Mouse (Mus musculus) adrenal gland, adult 2 months (tissue): ENCODE measurements at regions not wholly inside any gene's neighbourhood (a gene's known extent, or its start where the extent isn't known, plus 50 kb on each side); places are given as distances from the start of the nearest gene placed in this dataset.

Experiments
- DNase-seq: peaks from one replicate; pipeline ENCODE4 v3.0.0; 2021

GRCm38 (mm10) chr6:116767738-116768522 is 51.2 kb upstream of the Tmem72 start:
- peak; percentile 73 for DNase-seq

DNA sequence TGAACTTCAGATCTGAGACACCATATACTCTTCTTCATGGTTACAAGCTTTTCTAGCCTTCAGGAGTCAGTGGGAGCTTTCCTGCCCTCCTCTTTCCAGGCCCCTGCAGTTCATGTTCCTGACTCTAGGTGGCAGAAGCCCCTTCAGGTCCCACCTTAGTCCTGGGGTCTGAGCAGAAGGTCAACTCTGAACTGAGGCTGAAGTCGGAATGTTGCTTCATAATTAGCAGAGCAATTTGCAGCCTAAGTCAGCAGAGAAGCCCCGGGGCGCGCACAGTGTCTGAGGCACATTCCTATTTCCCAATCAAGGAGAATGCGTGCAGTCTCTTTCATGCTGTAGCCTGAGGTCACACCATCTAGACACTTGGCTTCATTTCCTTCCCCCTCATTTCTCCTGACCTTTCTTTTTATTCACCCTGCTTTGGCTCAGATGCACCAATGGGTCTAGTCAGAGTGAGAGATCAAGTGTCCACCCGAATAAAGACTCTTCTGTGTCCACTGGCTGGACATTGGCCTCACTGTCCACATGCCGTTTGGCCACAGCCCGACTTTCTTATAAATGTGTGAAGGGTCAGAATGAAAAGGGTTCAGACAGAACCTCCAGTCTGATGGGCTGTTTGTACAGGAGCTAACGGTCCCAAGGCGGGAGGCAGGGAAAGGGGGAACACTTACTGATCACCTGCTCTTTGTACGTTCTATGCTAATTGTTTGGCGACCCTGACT is 58.4 kb upstream of the Tmem72 start:
- peak; percentile 39 for DNase-seq

GRCm38 (mm10) chr6:116786553-116787335 is 70.0 kb upstream of the Tmem72 start:
- no peak for DNase-seq

DNA sequence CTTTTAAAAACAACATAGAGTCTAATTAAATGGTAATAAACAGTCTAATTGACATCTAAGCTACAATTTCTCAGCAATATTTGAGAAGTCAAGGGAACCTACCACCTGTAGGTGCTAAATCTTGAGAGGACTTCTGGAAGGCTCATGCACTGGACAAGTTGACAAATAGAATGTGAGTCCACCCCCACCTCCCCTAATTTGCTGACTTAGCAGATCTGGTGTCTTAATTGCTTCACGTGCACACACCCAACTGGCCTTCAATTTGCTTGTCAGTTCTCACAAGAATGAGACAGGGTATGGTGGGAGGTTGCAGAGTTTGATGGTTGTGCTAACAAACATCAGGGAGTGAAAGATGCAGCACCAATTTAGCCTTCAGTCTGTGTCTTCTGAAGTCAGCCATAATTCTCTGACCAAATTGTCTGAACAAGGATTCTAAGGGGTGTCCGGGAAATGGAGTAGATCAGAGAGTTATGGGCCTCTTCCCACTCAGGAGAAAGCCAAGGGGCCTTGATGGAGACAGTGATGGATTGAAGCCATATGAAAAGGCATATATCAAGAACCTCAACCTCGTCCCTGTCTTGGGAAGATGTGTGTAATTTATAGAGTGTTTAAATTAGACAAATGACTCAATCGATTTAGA is 76.7 kb upstream of the Tmem72 start:
- DNase-seq: no peak

GRCm38 (mm10) chr6:116793961-116794336 is 77.2 kb upstream of the Tmem72 start:
- DNase-seq: no peak

GRCm38 (mm10) chr6:116821215-116821912 is 104.7 kb upstream of the Tmem72 start:
- peak; percentile 64 for DNase-seq

DNA sequence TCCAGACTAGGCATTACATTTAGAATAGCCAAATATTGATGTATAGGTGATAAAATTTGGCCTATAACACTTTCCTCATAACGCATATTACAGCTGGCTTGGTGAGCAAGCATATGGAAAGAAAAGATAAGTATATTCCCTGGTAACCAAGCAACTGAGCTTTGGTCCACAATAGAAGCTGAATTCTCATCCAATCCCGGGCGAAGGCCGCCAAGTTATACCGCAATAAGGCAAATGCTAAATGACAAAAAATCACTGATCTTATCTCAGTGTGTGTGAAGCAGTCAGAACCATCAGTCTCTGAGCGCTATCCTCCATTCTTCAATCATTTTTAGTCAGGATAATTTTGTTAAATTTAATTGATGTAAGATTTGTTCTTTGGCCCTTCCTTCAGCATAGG is 105.9 kb upstream of the Tmem72 start:
- no peak for DNase-seq

- DNase-seq: no peak
Observed at GRCm38 (mm10) chr6:116825628-116826027, 108.9 kb upstream of the Tmem72 start.

DNA sequence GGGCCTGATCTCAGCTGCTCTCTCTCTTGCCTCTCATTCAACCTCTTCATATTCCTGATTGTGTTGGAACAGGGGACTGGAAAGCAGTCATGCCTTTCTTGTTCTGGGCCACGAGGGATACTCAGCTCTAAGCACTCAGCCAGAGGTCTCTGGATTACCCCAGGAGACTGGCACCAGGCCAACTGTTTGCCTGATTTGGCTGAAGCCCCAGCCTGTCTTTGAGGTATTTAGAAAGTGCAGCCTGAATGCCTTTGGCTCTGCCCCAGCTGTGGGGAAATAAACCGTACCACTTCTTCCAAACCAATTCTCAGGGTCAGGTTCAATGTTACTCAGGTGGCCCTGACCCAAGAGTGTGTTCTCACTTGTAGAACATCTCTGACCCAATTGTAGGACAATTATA is 112.6 kb upstream of the Tmem72 start:
- peak; percentile 94 for DNase-seq

DNA sequence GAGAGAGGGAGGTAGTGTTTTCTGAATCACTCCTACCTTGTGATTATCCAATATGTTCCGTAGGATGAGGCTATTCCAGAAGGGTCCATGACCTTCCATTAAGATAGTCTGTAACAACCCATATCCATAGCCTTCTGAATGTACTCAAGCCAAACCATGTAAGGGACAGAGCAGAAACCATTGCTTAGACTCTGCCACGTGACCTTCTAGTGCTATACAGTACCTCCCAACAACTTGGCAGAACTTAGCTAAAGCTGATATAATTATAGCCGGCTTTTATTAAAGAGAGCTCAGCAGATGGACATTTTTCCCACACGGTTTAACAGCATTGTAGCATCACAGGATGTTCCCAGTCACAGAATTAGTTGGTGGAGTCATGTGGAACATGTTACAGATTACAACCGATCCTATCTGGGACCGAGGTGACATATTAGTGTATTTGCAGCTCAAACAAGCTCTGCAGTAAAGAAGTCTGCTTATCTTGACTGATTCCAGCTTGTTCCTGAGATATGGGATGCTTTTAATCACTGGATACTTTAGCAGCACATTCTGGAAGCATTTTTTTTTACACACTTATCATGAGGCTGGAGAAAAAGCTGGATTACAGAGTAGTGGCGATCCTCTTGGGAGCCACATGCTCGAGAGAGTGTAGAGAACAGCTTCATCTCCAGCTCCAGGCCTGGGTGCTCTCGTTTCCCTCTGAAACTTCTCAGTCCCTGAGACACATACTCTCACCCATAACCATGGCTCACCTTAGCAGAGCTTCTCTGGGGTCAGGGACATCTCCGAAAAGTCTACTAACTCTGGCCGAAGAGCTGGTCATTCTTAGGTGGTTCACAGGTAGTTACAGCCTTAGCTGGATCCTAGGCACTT is 129.5 kb upstream of the Tmem72 start:
- DNase-seq: no peak

GRCm38 (mm10) chr6:116848538-116849093 is 131.9 kb upstream of the Tmem72 start:
- no peak for DNase-seq

GRCm38 (mm10) chr6:116854029-116854428 is 137.3 kb upstream of the Tmem72 start:
- DNase-seq: no peak

DNA sequence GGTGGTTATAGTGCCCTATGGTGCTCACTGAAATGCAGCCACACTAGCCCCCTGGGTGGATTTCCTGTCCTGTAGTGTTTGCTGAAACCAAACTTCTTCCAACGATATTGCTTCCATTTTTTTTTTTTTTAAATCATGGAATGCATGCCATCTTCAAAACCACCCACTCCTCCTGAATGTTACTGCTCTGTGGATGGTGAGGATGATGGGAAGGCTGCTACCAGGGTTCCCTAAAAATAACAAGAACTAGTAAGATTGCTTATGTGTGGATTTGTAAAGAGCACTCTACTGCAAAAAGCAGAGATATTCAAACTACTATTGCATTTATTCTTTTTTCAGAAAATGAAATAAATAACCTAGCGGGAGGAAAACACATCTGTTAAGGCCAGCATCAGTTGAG is 139.4 kb upstream of the Tmem72 start:
- DNase-seq: no peak

GRCm38 (mm10) chr6:116856917-116857491 is 140.3 kb upstream of the Tmem72 start:
- DNase-seq: no peak

GRCm38 (mm10) chr6:116863130-116863529 is 146.4 kb upstream of the Tmem72 start:
- DNase-seq: no peak

- DNase-seq: no peak
Observed at GRCm38 (mm10) chr6:116863626-116864025, 146.9 kb upstream of the Tmem72 start.

DNA sequence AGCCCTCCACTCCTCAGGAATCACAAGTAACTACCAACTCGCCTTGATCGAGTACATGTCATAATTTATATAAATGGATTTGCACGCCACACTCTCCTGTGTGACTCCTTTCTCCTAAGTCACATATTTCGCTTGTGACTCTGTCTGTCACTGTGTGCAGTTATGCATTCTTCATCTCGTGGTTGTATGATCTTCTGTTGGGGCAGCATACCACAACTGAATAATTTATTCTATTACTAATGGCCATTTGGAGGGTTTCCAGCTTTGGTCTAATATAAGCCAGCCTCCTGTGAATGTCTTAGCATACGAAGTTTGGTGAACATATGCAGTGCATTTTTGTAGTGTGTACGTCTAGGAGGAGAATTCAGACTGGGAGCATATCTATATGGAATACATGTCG is 176.6 kb upstream of the Tmem72 start:
- DNase-seq: no peak

- no peak for DNase-seq
Observed at GRCm38 (mm10) chr6:116894252-116894651, 177.5 kb upstream of the Tmem72 start.

DNA sequence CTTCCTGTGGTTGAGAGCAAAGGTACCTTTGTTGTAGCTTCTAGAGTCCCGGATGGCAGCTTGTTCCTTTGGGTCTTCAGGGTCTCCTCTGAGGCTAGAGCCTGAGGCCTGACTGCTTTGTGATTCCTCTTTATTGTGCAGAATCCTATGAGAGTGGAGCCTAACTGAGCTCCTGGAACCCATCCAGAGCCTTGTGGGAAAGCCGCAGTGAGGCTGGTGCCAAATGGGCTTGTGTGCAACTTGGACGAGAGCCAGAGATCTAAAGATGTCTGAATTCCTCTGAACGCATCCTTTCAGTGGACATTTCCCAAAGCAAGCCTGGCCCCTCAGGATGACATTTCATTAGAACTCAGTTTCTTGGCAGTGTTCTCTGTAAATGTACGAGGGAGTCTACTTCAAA is 178.4 kb upstream of the Tmem72 start:
- DNase-seq: peak; percentile 31

DNA sequence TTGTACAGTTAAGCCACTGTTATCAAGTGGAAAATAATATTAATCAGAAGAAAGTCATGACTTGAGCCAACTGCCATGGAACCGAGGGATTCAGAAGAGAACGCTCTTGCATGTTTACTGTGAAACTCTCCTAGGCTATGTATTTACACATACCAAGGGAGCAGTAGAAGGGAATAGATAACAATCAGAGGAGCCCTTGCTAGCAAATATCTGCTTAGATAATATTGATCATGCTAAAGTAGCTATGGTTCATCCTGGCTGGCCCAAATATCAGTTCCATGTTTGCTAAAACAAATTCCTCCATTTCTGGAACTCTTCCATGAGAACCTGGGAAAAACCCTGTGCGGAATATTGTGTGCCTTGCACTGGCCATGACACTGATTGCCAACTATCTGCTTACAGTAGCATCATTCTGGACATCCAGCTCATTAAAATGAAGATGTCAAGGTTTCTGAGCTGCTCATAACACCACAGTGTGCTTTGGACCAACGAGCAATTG is 179.5 kb upstream of the Tmem72 start:
- no peak for DNase-seq
